Mouse (Mus musculus) spleen, embryonic (tissue): ENCODE results near the gene Mb.

ENCODE experiments used
- CTCF ChIA-PET: fragments of 350-600 bp; sonication (Branson Sonifier 250); formaldehyde crosslinking; loops from one replicate; lab custom pipeline; 2022; lab: Charles Lee

Mb gene

GRCm38 (mm10) chr15:77050570-77050969, at the start of gene Mb:
Gene Mb, minus strand, starts transcription at chr15:77050670.
- CTCF ChIA-PET = interaction anchor here (0.6 kb wide), 1 partner anchor 267 kb away, joined by 4 read pairs; no protein-coding TSS in a partner anchor

GRCm38 (mm10) chr15:77099756-77100155, 49.3 kb upstream of the Mb start:
- CTCF ChIA-PET = no interaction called here

- CTCF ChIA-PET = no interaction called here
Observed at GRCm38 (mm10) chr15:77097358-77097757, 46.9 kb upstream of the Mb start.

- CTCF ChIA-PET = no interaction called here
Observed at GRCm38 (mm10) chr15:77095216-77095615, 44.7 kb upstream of the Mb start.

- CTCF ChIA-PET = no interaction called here
Observed at GRCm38 (mm10) chr15:77094431-77094830, 44.0 kb upstream of the Mb start.

GRCm38 (mm10) chr15:77091394-77091793, 40.9 kb upstream of the Mb start:
- CTCF ChIA-PET = no interaction called here

GRCm38 (mm10) chr15:77090531-77090930, 40.1 kb upstream of the Mb start:
- CTCF ChIA-PET = no interaction called here

- CTCF ChIA-PET = no interaction called here
Observed at GRCm38 (mm10) chr15:77089249-77089648, 38.8 kb upstream of the Mb start.

GRCm38 (mm10) chr15:77086488-77086887, 36.0 kb upstream of the Mb start:
- CTCF ChIA-PET = no interaction called here

GRCm38 (mm10) chr15:77085818-77086217, 35.3 kb upstream of the Mb start:
- CTCF ChIA-PET = no interaction called here

- CTCF ChIA-PET = no interaction called here
Observed at GRCm38 (mm10) chr15:77081454-77081853, 31.0 kb upstream of the Mb start.

GRCm38 (mm10) chr15:77080684-77081254, 30.3 kb upstream of the Mb start:
- CTCF ChIA-PET = no interaction called here

GRCm38 (mm10) chr15:77079890-77080361, 29.5 kb upstream of the Mb start:
- CTCF ChIA-PET = no interaction called here

GRCm38 (mm10) chr15:77079256-77079822, 28.9 kb upstream of the Mb start:
- CTCF ChIA-PET = no interaction called here

- CTCF ChIA-PET = interaction anchor here (0.7 kb wide), 1 partner anchor 24 kb away, joined by 3 read pairs; no protein-coding TSS in a partner anchor
Observed at GRCm38 (mm10) chr15:77078786-77079185, 28.3 kb upstream of the Mb start.

GRCm38 (mm10) chr15:77077906-77078305, 27.4 kb upstream of the Mb start:
- CTCF ChIA-PET = no interaction called here

GRCm38 (mm10) chr15:77076523-77076922, 26.1 kb upstream of the Mb start:
- CTCF ChIA-PET = no interaction called here

GRCm38 (mm10) chr15:77072556-77073163, 22.2 kb upstream of the Mb start:
- CTCF ChIA-PET = no interaction called here

GRCm38 (mm10) chr15:77071501-77071900, 21.0 kb upstream of the Mb start:
- CTCF ChIA-PET = no interaction called here

- CTCF ChIA-PET = no interaction called here
Observed at GRCm38 (mm10) chr15:77070745-77071268, 20.3 kb upstream of the Mb start.

- CTCF ChIA-PET = no interaction called here
Observed at GRCm38 (mm10) chr15:77069019-77069418, 18.5 kb upstream of the Mb start.

- CTCF ChIA-PET = no interaction called here
Observed at GRCm38 (mm10) chr15:77068439-77068861, 18.0 kb upstream of the Mb start.

GRCm38 (mm10) chr15:77066233-77066632, 15.8 kb upstream of the Mb start:
- CTCF ChIA-PET = no interaction called here
